Mouse (Mus musculus) heart, embryonic 12.5 days (tissue): ENCODE measurements around the gene Tarbp2. TPM values are rescaled to one million over a fixed set of nuclear protein-coding genes. Genes with fewer than 3 reads are reported as not detected.

Experiments
- ATAC-seq: fragments of 200-750 bp; cut with Nextera tagmentation; 2 replicates; pipeline ENCODE4 v1.8.0; 2017; ENCODE audit warnings: moderate TSS enrichment, moderate library complexity; ENCODE audit not compliant: insufficient number of reproducible peaks, low FRiP score
- H3K27ac ChIP-seq: fragments of 300-500 bp; sonication (generic); 2 replicates; pipeline ENCODE4 v1.5.1; 2016; ENCODE audit warnings: mild to moderate bottlenecking, moderate library complexity; ENCODE audit not compliant: poor library complexity, severe bottlenecking
- H3K27me3 ChIP-seq: fragments of 300-500 bp; sonication (generic); replicated peaks from 2 replicates; pipeline ENCODE4 v1.6.1; 2016; ENCODE audit warnings: mild to moderate bottlenecking, moderate library complexity
- H3K36me3 ChIP-seq: fragments of 300-500 bp; sonication (generic); 2 replicates; pipeline ENCODE4 v1.6.1; 2016; ENCODE audit warnings: mild to moderate bottlenecking, moderate library complexity
- H3K4me1 ChIP-seq: fragments of 300-500 bp; sonication (generic); replicated peaks from 2 replicates; pipeline ENCODE4 v1.6.1; 2016; ENCODE audit warnings: mild to moderate bottlenecking
- H3K4me2 ChIP-seq: fragments of 300-500 bp; sonication (generic); 2 replicates; pipeline ENCODE4 v1.6.1; 2016; ENCODE audit warnings: mild to moderate bottlenecking, moderate library complexity
- H3K4me3 ChIP-seq: fragments of 300-500 bp; sonication (generic); 2 replicates; pipeline ENCODE4 v1.5.1; 2016; ENCODE audit warnings: mild to moderate bottlenecking
- H3K9ac ChIP-seq: fragments of 300-500 bp; sonication (generic); 2 replicates; pipeline ENCODE4 v1.6.1; 2016; ENCODE audit warnings: mild to moderate bottlenecking, moderate library complexity
- H3K9me3 ChIP-seq: fragments of 300-500 bp; sonication (generic); replicated peaks from 2 replicates; pipeline ENCODE4 v1.6.1; 2016; ENCODE audit warnings: mild to moderate bottlenecking, moderate library complexity
- WGBS: fragments of 180-500 bp; shearing (Covaris S2); methylation state at CpG from one replicate; pipeline ENCODE4 v1.1.7; 2016; 5-methylcytosine and 5-hydroxymethylcytosine counted together
- polyA plus RNA-seq: library from polyadenylated mRNA; unstranded; fragments of >200 nt; fragmentation: Nextera tagmentation; extraction: Ambion mirVana; gene quantifications from 2 replicates; pipeline ENCODE4 v1.2.1, GENCODE M21; 2016

The Tarbp2 gene
- polyA plus RNA-seq, result 100 and 104 TPM in 2 replicates

- H3K36me3 ChIP-seq, result peaks cover 28% of the 10 kb centered on the region
- H3K4me1 ChIP-seq, result peaks cover 34% of the 10 kb centered on the region
- under 1% methylated on average over 60 of the region's 60 CpGs for WGBS
- H3K9me3 ChIP-seq, result no peaks in the 10 kb centered on the region
- peak within 1 kb of the TSS; percentile 93 for H3K9ac ChIP-seq
- ATAC-seq, result peak; percentile 91
- no peaks in the 10 kb centered on the region for H3K27me3 ChIP-seq
- H3K4me3 ChIP-seq, result peak within 1 kb of the TSS; percentile 66
- peak within 1 kb of the TSS; percentile 88 for H3K4me2 ChIP-seq
- peak within 1 kb of the TSS; percentile 99 for H3K27ac ChIP-seq
Measured at GRCm38 (mm10) chr15:102517976-102518858, at the start of gene Tarbp2. Tarbp2 (plus strand) TSS chr15:102518192.

- no peak overlapping the region for H3K9ac ChIP-seq
- H3K27me3 ChIP-seq, result no peaks in the 10 kb centered on the region
- H3K4me3 ChIP-seq, result no peak overlapping the region
- 90% methylated on average over 9 of the region's 9 CpGs for WGBS
- peaks cover 4% of the 10 kb centered on the region; the same call in 1 of the 2 replicates for H3K36me3 ChIP-seq
- peaks cover 6% of the 10 kb centered on the region; the same call in 1 of the 2 replicates for H3K4me1 ChIP-seq
- no peak overlapping the region for H3K27ac ChIP-seq
- H3K9me3 ChIP-seq, result no peaks in the 10 kb centered on the region
- no peak overlapping the region for H3K4me2 ChIP-seq
- no peak for ATAC-seq
Measured at GRCm38 (mm10) chr15:102468675-102469370, 49.2 kb upstream of the Tarbp2 start.

GRCm38 (mm10) chr15:102470183-102470604 lies 47.8 kb upstream of the Tarbp2 start, which contains the start of gene Pcbp2:
Pcbp2 (plus strand) TSS chr15:102470539.
- Histone ChIP-seq H3K9ac (peak within 1 kb of the TSS; percentile 98), H3K9me3 (no peaks in the 10 kb centered on the region), H3K4me3 (peak within 1 kb of the TSS; percentile 81), H3K27me3 (no peaks in the 10 kb centered on the region), H3K36me3 (peaks cover 16% of the 10 kb centered on the region), H3K4me1 (peaks cover 6% of the 10 kb centered on the region; the same call in 1 of the 2 replicates), H3K27ac (peak within 1 kb of the TSS; percentile 99), H3K4me2 (peak within 1 kb of the TSS; percentile 62)
- WGBS, result under 1% methylated on average over 35 of the region's 40 CpGs
- ATAC-seq, result peak; percentile 98

GRCm38 (mm10) chr15:102470605-102471294 lies 47.2 kb upstream of the Tarbp2 start:
- ATAC-seq, result peak; percentile 75
- peak overlapping the region; percentile 99 for H3K27ac ChIP-seq
- WGBS, result 0% methylated on average over 25 of the region's 67 CpGs
- H3K4me2 ChIP-seq, result peak overlapping the region; percentile 62
- peaks cover 6% of the 10 kb centered on the region; the same call in 1 of the 2 replicates for H3K4me1 ChIP-seq
- peaks cover 22% of the 10 kb centered on the region for H3K36me3 ChIP-seq
- H3K27me3 ChIP-seq, result no peaks in the 10 kb centered on the region
- H3K9ac ChIP-seq, result peak overlapping the region; percentile 98
- H3K9me3 ChIP-seq, result no peaks in the 10 kb centered on the region
- peak overlapping the region; percentile 81 for H3K4me3 ChIP-seq

GRCm38 (mm10) chr15:102471295-102471645 lies 46.7 kb upstream of the Tarbp2 start:
- Histone ChIP-seq H3K4me1 (peaks cover 6% of the 10 kb centered on the region; the same call in 1 of the 2 replicates), H3K9me3 (no peaks in the 10 kb centered on the region), H3K36me3 (peaks cover 27% of the 10 kb centered on the region), H3K4me3 (peak overlapping the region; percentile 81), H3K27ac (peak overlapping the region; percentile 99), H3K27me3 (no peaks in the 10 kb centered on the region), H3K4me2 (peak overlapping the region; percentile 62), H3K9ac (peak overlapping the region; percentile 98)
- ATAC-seq, result no peak
- WGBS, result 0% methylated on average over 10 of the region's 10 CpGs

- Histone ChIP-seq H3K4me3 (peak overlapping the region; percentile 81), H3K27me3 (no peaks in the 10 kb centered on the region), H3K9me3 (no peaks in the 10 kb centered on the region), H3K27ac (no peak overlapping the region), H3K36me3 (peaks cover 31% of the 10 kb centered on the region), H3K4me1 (peaks cover 6% of the 10 kb centered on the region; the same call in 1 of the 2 replicates), H3K4me2 (peak overlapping the region; percentile 64), H3K9ac (peak overlapping the region; percentile 56)
- no peak for ATAC-seq
Measured at GRCm38 (mm10) chr15:102471727-102472126, 46.3 kb upstream of the Tarbp2 start.

- H3K4me2 ChIP-seq, result peak overlapping the region; percentile 28; the same call in 1 of the 2 replicates
- H3K36me3 ChIP-seq, result peaks cover 43% of the 10 kb centered on the region
- H3K4me3 ChIP-seq, result no peak overlapping the region
- H3K9me3 ChIP-seq, result no peaks in the 10 kb centered on the region
- H3K27me3 ChIP-seq, result no peaks in the 10 kb centered on the region
- no peak for ATAC-seq
- peaks cover 6% of the 10 kb centered on the region; the same call in 1 of the 2 replicates for H3K4me1 ChIP-seq
- H3K27ac ChIP-seq, result no peak overlapping the region
- H3K9ac ChIP-seq, result no peak overlapping the region
- WGBS, result 71% methylated on average over 2 of the region's 2 CpGs
Measured at GRCm38 (mm10) chr15:102473246-102473645, 44.7 kb upstream of the Tarbp2 start.

GRCm38 (mm10) chr15:102474520-102474919 lies 43.5 kb upstream of the Tarbp2 start:
- WGBS, result 89% methylated on average over 2 of the region's 2 CpGs
- H3K27ac ChIP-seq, result no peak overlapping the region
- H3K36me3 ChIP-seq, result peaks cover 55% of the 10 kb centered on the region
- peaks cover 6% of the 10 kb centered on the region; the same call in 1 of the 2 replicates for H3K4me1 ChIP-seq
- H3K9ac ChIP-seq, result no peak overlapping the region
- H3K9me3 ChIP-seq, result no peaks in the 10 kb centered on the region
- no peaks in the 10 kb centered on the region for H3K27me3 ChIP-seq
- H3K4me3 ChIP-seq, result no peak overlapping the region
- H3K4me2 ChIP-seq, result no peak overlapping the region
- ATAC-seq, result no peak

- Histone ChIP-seq H3K9me3 (no peaks in the 10 kb centered on the region), H3K36me3 (peaks cover 76% of the 10 kb centered on the region), H3K27ac (peak overlapping the region; percentile 51), H3K4me2 (peak overlapping the region; percentile 40), H3K9ac (no peak overlapping the region), H3K4me1 (peaks cover 15% of the 10 kb centered on the region), H3K27me3 (no peaks in the 10 kb centered on the region), H3K4me3 (no peak overlapping the region)
- ATAC-seq, result peak; percentile 48; the same call in 1 of the 2 replicates
- WGBS, result 43% methylated on average over 3 of the region's 3 CpGs
Measured at GRCm38 (mm10) chr15:102483136-102483535, 34.9 kb upstream of the Tarbp2 start.

GRCm38 (mm10) chr15:102485853-102486252 lies 32.1 kb upstream of the Tarbp2 start:
- H3K27me3 ChIP-seq, result no peaks in the 10 kb centered on the region
- H3K9me3 ChIP-seq, result no peaks in the 10 kb centered on the region
- peaks cover 15% of the 10 kb centered on the region for H3K4me1 ChIP-seq
- H3K36me3 ChIP-seq, result peaks cover 74% of the 10 kb centered on the region
- H3K27ac ChIP-seq, result no peak overlapping the region
- no peak overlapping the region for H3K4me2 ChIP-seq
- no peak overlapping the region for H3K4me3 ChIP-seq
- no peak overlapping the region for H3K9ac ChIP-seq
- ATAC-seq, result no peak
- 86% methylated on average over 12 of the region's 12 CpGs for WGBS
